Mouse (Mus musculus) erythroblast, embryonic 14.5 days (primary cell): ENCODE measurements at regions not wholly inside any gene's neighbourhood (a gene's known extent, or its start where the extent isn't known, plus 50 kb on each side); places are given as distances from the start of the nearest gene placed in this dataset.

Experiments used
- GATA1 ChIP-seq: IDR thresholded peaks from 2 replicates; pipeline ENCODE4 v1.6.1; 2012; ENCODE audit warnings: low read length, inconsistent platforms, mixed read lengths
- TAL1 ChIP-seq: IDR thresholded peaks from 3 replicates; pipeline ENCODE4 v1.6.1; 2012; ENCODE audit warnings: low read length, inconsistent platforms, mixed read lengths

DNA sequence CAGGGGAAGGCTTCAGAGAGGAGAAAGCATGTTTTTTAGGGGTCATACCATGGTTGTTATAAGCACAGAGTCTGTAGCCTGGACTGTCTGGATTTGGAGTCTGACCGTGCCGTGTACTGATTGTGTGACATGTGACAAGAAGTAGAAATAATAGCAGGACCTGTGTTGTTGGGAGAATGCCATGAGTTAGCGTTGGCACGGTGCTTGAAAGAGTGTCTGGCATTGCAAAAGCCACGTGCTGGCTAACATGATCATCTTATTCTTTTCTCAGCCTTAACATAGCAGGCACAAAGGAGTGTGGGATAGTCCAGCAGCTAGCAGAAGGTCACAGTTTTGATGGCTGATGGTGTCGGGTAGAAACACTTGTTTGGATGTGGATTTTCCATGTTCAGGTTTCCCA, 58.1 kb upstream of the Lmo2 start:
- TF ChIP-seq GATA1 (no peak), TAL1 (no peak)
